Mouse (Mus musculus) heart, postnatal 10 days (tissue): Measurements from ENCODE around the gene Zmynd19. TPM values are rescaled to one million over a fixed set of nuclear protein-coding genes. Genes with fewer than 3 reads are reported as not detected.

Experiments used
- DNase-seq, 2 experiments: peaks; one replicate each; pipeline ENCODE4 v3.0.0; 2021
- intact Hi-C: fragments of 180-260 bp; cut with DNase I; formaldehyde crosslinking; loops from one replicate; pipeline ENCODE4 v1.15.1; 2025
- microRNA-seq, 2 experiments: library from miRNA; unstranded; fragments of <30 nt; microRNA quantifications; one replicate each; pipeline ENCODE4 v1.2.0; 2022
- total RNA-seq, 2 experiments: library from RNA; stranded (reverse); gene quantifications; 2 replicates each; pipeline ENCODE4 v1.2.3; 2021

Zmynd19 gene
- total RNA-seq, 2 experiments from 2014 or later = 19.7 to 24.2 TPM

DNA sequence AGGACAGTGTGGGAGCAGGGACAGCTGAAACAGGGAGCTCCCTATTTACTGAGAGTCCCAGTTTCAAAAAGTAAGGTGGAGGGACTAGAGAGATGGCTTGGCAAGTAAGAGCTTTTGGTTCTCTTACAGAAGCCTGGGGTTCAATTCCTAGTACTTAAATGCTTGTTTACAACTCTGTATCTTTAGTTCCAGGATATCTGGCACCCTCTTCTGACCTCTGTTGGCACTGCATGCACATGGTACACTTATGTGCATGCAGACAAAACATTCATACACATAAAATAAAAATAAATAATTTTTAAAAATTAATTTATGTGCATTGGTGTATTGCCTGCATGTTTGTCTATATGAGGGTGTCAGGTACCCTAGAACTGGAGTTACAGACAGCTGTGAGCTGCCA is 58.7 kb downstream of the Zmynd19 start:
- intact Hi-C loops = loop anchor here (5.0 kb wide), 1 partner anchor 156 kb away; no protein-coding TSS in a partner anchor
- no peak for DNase-seq

Small RNA genes within 50 kb of the gene (microRNA-seq; reads per million reads assigned to microRNA genes)
- gene Gm22875 = 0 reads per million in 2 experiments

Other genes starting within 250 kb of the Zmynd19 start
- gene Cacna1b, start 186.6 kb upstream of the Zmynd19 start, total RNA-seq = under 1 TPM; 0.34 to 0.37 TPM
- 10 to 100 TPM; 51.2 to 57.9 TPM for gene Ehmt1, start 30.2 kb upstream of the Zmynd19 start, total RNA-seq
- 10 to 100 TPM; 11.1 to 12.3 TPM for gene Arrdc1, start 14.5 kb upstream of the Zmynd19 start, total RNA-seq
- gene Dph7, start 12.6 kb downstream of the Zmynd19 start, total RNA-seq = 1 to 10 TPM; 4.9 to 7.3 TPM
- 10 to 100 TPM; 87.3 to 88.0 TPM for gene Mrpl41, start 25.3 kb downstream of the Zmynd19 start, total RNA-seq
- gene Pnpla7, start 26.2 kb downstream of the Zmynd19 start, total RNA-seq = 10 to 100 TPM; 19.5 to 20.5 TPM
- gene Nsmf, start 104.6 kb downstream of the Zmynd19 start, total RNA-seq = 10 to 100 TPM; 37.5 to 39.1 TPM
- gene Entpd8, start 130.5 kb downstream of the Zmynd19 start, total RNA-seq = not detected
- gene Noxa1, start 145.4 kb downstream of the Zmynd19 start, total RNA-seq = not detected
- gene Nrarp, start 231.0 kb downstream of the Zmynd19 start, total RNA-seq = 10 to 100 TPM; 23.9 to 25.1 TPM
- gene Tor4a, start 247.1 kb downstream of the Zmynd19 start, total RNA-seq = 1 to 10 TPM; 5.6 to 6.5 TPM